Mouse (Mus musculus) limb, embryonic 14.5 days (tissue): ENCODE measurements around the gene Rnf213. TPM values are rescaled to one million over a fixed set of nuclear protein-coding genes. Genes with fewer than 3 reads are reported as not detected.

Experiments used
- ATAC-seq: fragments of 200-750 bp; cut with Nextera tagmentation; 2 replicates; pipeline ENCODE4 v1.8.0; 2017; ENCODE audit warnings: low read depth, moderate number of reproducible peaks, moderate TSS enrichment; ENCODE audit not compliant: low FRiP score
- DNase-seq: peaks from one replicate; pipeline ENCODE4 v3.0.0-alpha.2; 2015; ENCODE audit warnings: low spot score
- H3K27ac ChIP-seq: fragments of 300-500 bp; sonication (generic); replicated peaks from 2 replicates; pipeline ENCODE4 v1.5.1; 2014; ENCODE audit warnings: low read depth, mild to moderate bottlenecking, low read length, moderate library complexity, mixed read lengths
- H3K27me3 ChIP-seq: fragments of 300-500 bp; sonication (generic); 2 replicates; pipeline ENCODE4 v1.6.1; 2014; ENCODE audit warnings: low read length, mixed read lengths; ENCODE audit not compliant: control insufficient read depth, insufficient read depth
- H3K36me3 ChIP-seq: fragments of 300-500 bp; sonication (generic); 2 replicates; pipeline ENCODE4 v1.6.1; 2014; ENCODE audit warnings: mild to moderate bottlenecking, low read length, moderate library complexity, mixed read lengths; ENCODE audit not compliant: control insufficient read depth, insufficient read depth
- H3K4me1 ChIP-seq: fragments of 300-500 bp; sonication (generic); 2 replicates; pipeline ENCODE4 v1.6.1; 2014; ENCODE audit warnings: antibody characterized with exemption, low read length, mixed read lengths; ENCODE audit not compliant: control insufficient read depth, insufficient read depth
- H3K4me2 ChIP-seq: fragments of 300-500 bp; sonication (generic); replicated peaks from 2 replicates; pipeline ENCODE4 v1.6.1; 2014; ENCODE audit warnings: low read depth, mild to moderate bottlenecking, low read length, moderate library complexity; ENCODE audit not compliant: severe bottlenecking
- H3K4me3 ChIP-seq: fragments of 300-500 bp; sonication (generic); replicated peaks from 2 replicates; pipeline ENCODE4 v1.5.1; 2014; ENCODE audit warnings: low read length
- H3K9ac ChIP-seq: fragments of 300-500 bp; sonication (generic); 2 replicates; pipeline ENCODE4 v1.6.1; 2014; ENCODE audit warnings: mild to moderate bottlenecking, low read depth, low read length, moderate library complexity; ENCODE audit not compliant: severe bottlenecking
- H3K9me3 ChIP-seq: fragments of 300-500 bp; sonication (generic); 2 replicates; pipeline ENCODE4 v1.6.1; 2016; ENCODE audit warnings: low read length; ENCODE audit not compliant: control insufficient read depth
- POLR2A ChIP-seq: fragments of 200-500 bp; IDR thresholded peaks from 2 replicates; pipeline ENCODE4 v1.8.0; 2012; ENCODE audit warnings: inconsistent platforms, mild to moderate bottlenecking, moderate library complexity, borderline replicate concordance; ENCODE audit not compliant: insufficient read depth, insufficient read length; ENCODE audit errors: extremely low read depth
- WGBS: fragments of 180-500 bp; shearing (Covaris S2); extraction: QIAGEN DNeasy Blood & Tissue Kit; methylation state at CpG from one replicate; pipeline ENCODE4 v1.1.7; 2014; 5-methylcytosine and 5-hydroxymethylcytosine counted together
- polyA plus RNA-seq, 2 experiments: library from polyadenylated mRNA; depleted of rRNA in 1 of 2; stranded (reverse) in 1 of 2; unstranded in 1 of 2; fragments of >200 nt; fragmentation: Nextera tagmentation in 1 of 2; extraction: Ambion mirVana in 1 of 2; gene quantifications; 2 replicates each; pipeline versions ENCODE4 v1.2.1 to v1.2.3; 2012 to 2014

Gene Rnf213
- polyA plus RNA-seq, 2 experiments, result 5.8 to 9.5 TPM

DNA sequence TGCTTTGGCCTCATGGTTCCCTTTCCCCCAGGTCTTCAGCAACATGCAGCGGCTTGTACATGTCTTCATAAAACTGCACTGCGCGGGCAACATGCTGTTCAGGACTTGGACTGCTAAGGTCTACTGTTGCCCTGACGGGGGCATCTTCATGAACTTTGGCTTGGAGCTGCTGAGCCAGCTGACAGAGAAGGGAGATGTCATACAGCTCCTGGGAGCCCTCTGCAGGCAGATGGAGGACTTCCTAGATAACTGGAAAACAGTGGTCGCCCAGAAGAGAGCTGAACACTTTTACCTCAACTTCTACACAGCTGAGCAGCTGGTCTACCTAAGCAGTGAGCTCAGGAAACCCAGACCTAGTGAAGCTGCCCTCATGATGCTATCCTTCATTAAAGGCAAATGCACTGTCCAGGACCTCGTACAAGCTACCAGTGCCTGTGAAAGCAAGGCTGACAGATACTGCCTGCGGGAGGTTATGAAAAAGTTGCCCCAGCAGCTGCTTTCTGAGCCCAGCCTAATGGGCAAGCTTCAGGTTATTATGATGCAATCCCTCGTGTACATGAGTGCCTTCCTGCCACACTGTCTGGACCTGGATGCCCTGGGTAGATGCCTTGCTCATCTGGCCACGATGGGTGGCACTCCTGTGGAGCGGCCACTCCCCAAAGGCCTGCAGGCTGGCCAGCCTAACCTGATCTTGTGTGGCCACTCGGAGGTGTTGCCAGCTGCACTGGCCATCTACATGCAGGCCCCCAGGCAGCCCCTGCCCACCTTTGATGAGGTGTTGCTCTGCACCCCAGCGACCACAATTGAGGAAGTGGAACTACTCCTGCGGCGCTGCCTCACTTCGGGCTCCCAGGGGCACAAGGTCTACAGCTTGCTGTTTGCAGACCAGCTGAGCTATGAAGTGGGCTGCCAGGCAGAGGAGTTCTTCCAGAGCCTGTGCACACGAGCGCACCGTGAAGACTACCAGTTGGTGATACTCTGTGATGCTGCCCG, 43.3 kb downstream of the Rnf213 start:
- H3K4me2 ChIP-seq, result no peak overlapping the region
- H3K27ac ChIP-seq, result no peak overlapping the region
- peaks cover 23% of the 10 kb centered on the region for H3K36me3 ChIP-seq
- H3K27me3 ChIP-seq, result no peaks in the 10 kb centered on the region
- no peak for DNase-seq
- WGBS, result 87% methylated on average over 19 of the region's 19 CpGs
- no peak overlapping the region for H3K4me3 ChIP-seq
- no peak for ATAC-seq
- no peaks in the 10 kb centered on the region for H3K4me1 ChIP-seq
- H3K9ac ChIP-seq, result no peak overlapping the region
- no peaks in the 10 kb centered on the region for H3K9me3 ChIP-seq
- no peak for TF ChIP-seq POLR2A

DNA sequence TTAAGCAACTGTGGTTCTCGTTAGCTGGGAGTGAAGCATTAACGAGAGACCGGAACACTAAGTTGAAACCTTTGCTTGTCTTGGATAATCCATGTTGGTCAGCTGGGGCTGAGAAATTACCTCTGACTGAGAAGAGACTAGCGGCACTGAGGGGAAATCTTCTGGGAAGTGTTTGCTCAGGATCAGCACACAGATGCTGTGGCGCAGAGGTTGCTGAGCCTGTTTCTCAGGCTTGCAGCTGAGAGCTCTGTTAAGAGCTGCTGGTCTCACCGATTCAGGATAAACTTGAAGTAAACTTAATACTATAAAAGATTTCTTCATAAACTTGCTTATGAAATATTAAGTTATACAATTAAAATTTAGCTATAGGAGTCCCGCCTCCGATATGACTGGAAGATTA, 45.9 kb downstream of the Rnf213 start:
- H3K4me1 ChIP-seq, result no peaks in the 10 kb centered on the region
- no peak overlapping the region for H3K4me3 ChIP-seq
- H3K27ac ChIP-seq, result no peak overlapping the region
- no peaks in the 10 kb centered on the region for H3K9me3 ChIP-seq
- TF ChIP-seq POLR2A, result no peak
- H3K9ac ChIP-seq, result no peak overlapping the region
- DNase-seq (no peak), ATAC-seq (no peak)
- H3K4me2 ChIP-seq, result no peak overlapping the region
- H3K36me3 ChIP-seq, result peaks cover 29% of the 10 kb centered on the region
- H3K27me3 ChIP-seq, result no peaks in the 10 kb centered on the region
- WGBS, result 49% methylated on average over 8 of the region's 8 CpGs

GRCm38 (mm10) chr11:119442199-119442598, 49.3 kb downstream of the Rnf213 start:
- ATAC-seq (no peak), DNase-seq (no peak)
- H3K27me3 ChIP-seq, result no peaks in the 10 kb centered on the region
- no peaks in the 10 kb centered on the region for H3K9me3 ChIP-seq
- no peak for TF ChIP-seq POLR2A
- no peaks in the 10 kb centered on the region for H3K4me1 ChIP-seq
- H3K27ac ChIP-seq, result no peak overlapping the region
- 91% methylated on average over 8 of the region's 8 CpGs for WGBS
- H3K4me3 ChIP-seq, result no peak overlapping the region
- H3K9ac ChIP-seq, result no peak overlapping the region
- H3K4me2 ChIP-seq, result no peak overlapping the region
- peaks cover 23% of the 10 kb centered on the region for H3K36me3 ChIP-seq

DNA sequence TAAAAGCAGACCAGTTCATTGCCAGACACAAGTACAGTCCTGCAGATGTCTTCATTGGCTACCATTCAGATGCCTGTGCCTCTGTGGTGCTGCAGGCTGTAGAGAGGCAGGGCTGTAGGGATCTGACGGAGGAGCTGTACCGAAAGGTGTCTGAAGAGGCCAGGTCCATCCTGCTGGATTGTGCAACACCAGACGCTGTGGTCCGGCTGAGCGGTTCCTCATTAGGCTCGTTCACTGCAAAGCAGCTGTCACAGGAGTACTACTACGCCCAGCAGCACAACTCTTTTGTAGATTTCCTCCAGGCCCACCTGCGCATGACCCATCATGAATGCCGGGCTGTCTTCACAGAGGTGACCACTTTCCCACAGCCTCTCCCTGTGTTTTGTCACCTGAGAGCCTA, 50.5 kb downstream of the Rnf213 start:
- peaks cover 19% of the 10 kb centered on the region; the same call in 1 of the 2 replicates for H3K36me3 ChIP-seq
- TF ChIP-seq POLR2A, result no peak
- no peak for ATAC-seq
- no peaks in the 10 kb centered on the region for H3K27me3 ChIP-seq
- H3K27ac ChIP-seq, result no peak overlapping the region
- H3K4me1 ChIP-seq, result no peaks in the 10 kb centered on the region
- no peak for DNase-seq
- no peak overlapping the region for H3K9ac ChIP-seq
- no peaks in the 10 kb centered on the region for H3K9me3 ChIP-seq
- 87% methylated on average over 9 of the region's 9 CpGs for WGBS
- no peak overlapping the region for H3K4me2 ChIP-seq
- no peak overlapping the region for H3K4me3 ChIP-seq

GRCm38 (mm10) chr11:119456097-119456496, 63.2 kb downstream of the Rnf213 start:
- DNase-seq, result no peak
- TF ChIP-seq POLR2A, result no peak
- Histone ChIP-seq H3K9me3 (no peaks in the 10 kb centered on the region), H3K36me3 (0 out of 2 replicates have a peak, but pooled peaks cover 2% of the 10 kb centered on the region), H3K27me3 (no peaks in the 10 kb centered on the region), H3K27ac (no peak overlapping the region), H3K4me3 (no peak overlapping the region), H3K4me2 (no peak overlapping the region), H3K9ac (no peak overlapping the region), H3K4me1 (no peaks in the 10 kb centered on the region)
- ATAC-seq, result no peak
- WGBS, result 75% methylated on average over 4 of the region's 4 CpGs
